Mouse (Mus musculus): ENCODE data around the gene Nat10. TPM values are rescaled to one million over a fixed set of nuclear protein-coding genes. Genes with fewer than 3 reads are reported as not detected.

Gene Nat10
- total RNA-seq (2023), result 62.6 TPM

GRCm38 (mm10) chr2:103760906-103761716, at the start of gene Nat10:
Gene Nat10, minus strand, starts transcription at chr2:103761270.

GRCm38 (mm10) chr2:103797491-103798009, 36.5 kb upstream of the Nat10 start, which contains the start of gene Caprin1:
Gene Caprin1, minus strand, starts transcription at chr2:103797649.

Other genes starting within 250 kb of the Nat10 start
- 79.1 TPM for gene Abtb2, start 195.0 kb downstream of the Nat10 start, total RNA-seq (2023)
- 290 TPM for gene Caprin1, start 36.4 kb upstream of the Nat10 start, total RNA-seq (2023)
- gene Lmo2, start 196.7 kb upstream of the Nat10 start, total RNA-seq (2023), result 12.9 TPM

Measured in CD4-positive naive resting alpha-beta T cell, adult 76 days (primary cell).